ENCODE assay signal across 8 mouse cellular contexts in genomic region chr9:57708068-57708719, GRCm38 (mm10). TPM values are rescaled to one million over a fixed set of nuclear protein-coding genes. Genes with fewer than 3 reads are reported as not detected.
DNase-seq lines count a peak whose midpoint lies in the region; ATAC-seq and TF ChIP-seq lines count a peak whose summit lies in the region.

Edc3 (plus strand) TSS chr9:57708540.

- ATAC-seq in embryonic facial prominence, embryonic 11.5 days (replicated peaks; ENCODE audit: insufficient number of reproducible peaks, low FRiP score, low TSS enrichment, low read depth) = peak; percentile 89
- peak; percentile 96 for ATAC-seq in granulocyte monocyte progenitor cell, adult 5-6 weeks (replicated peaks; ENCODE audit: poor library complexity, severe bottlenecking)
- ATAC-seq in intestine, postnatal 0 days = peak; percentile 87

- no peaks in the 10 kb centered on the region for H3K27me3 ChIP-seq in embryonic facial prominence, embryonic 11.5 days (ENCODE audit: control insufficient read depth, insufficient read depth, low read length)
- no peaks in the 10 kb centered on the region for H3K27me3 ChIP-seq in intestine, postnatal 0 days (replicated peaks; ENCODE audit: control insufficient read depth, insufficient read depth, low read length)
- H3K27me3 ChIP-seq in midbrain, embryonic 10.5 days (ENCODE audit: low read depth, poor library complexity, severe bottlenecking) = no peaks in the 10 kb centered on the region

- H3K4me1 ChIP-seq in embryonic facial prominence, embryonic 11.5 days (ENCODE audit: control insufficient read depth, insufficient read depth, low read length) = no peaks in the 10 kb centered on the region
- peaks cover 4% of the 10 kb centered on the region; the same call in 1 of the 2 replicates for H3K4me1 ChIP-seq in intestine, postnatal 0 days (replicated peaks; ENCODE audit: control insufficient read depth, insufficient read depth, low read length)
- peaks cover 14% of the 10 kb centered on the region for H3K4me1 ChIP-seq in midbrain, embryonic 10.5 days

- intact Hi-C loops in left cerebral cortex, postnatal 36 days (cut with DNase I) = no loop called here

- H3K9ac ChIP-seq in embryonic facial prominence, embryonic 11.5 days (replicated peaks; ENCODE audit: low read length) = peak within 1 kb of the TSS; percentile 79
- H3K9ac ChIP-seq in intestine, postnatal 0 days (ENCODE audit: low read depth, low read length) = peak within 1 kb of the TSS; percentile 95

- no peaks in the 10 kb centered on the region for H3K9me3 ChIP-seq in embryonic facial prominence, embryonic 11.5 days (replicated peaks; ENCODE audit: control insufficient read depth, low read length)
- 0 out of 2 replicates have a peak, but pooled peaks cover 3% of the 10 kb centered on the region for H3K9me3 ChIP-seq in intestine, postnatal 0 days (ENCODE audit: control insufficient read depth)
- H3K9me3 ChIP-seq in midbrain, embryonic 10.5 days (replicated peaks) = no peaks in the 10 kb centered on the region

- DNase-seq in adrenal gland, postnatal 14 days = peak; percentile 97
- peak; percentile 96 for DNase-seq in embryonic facial prominence, embryonic 11.5 days (ENCODE audit: low spot score)
- DNase-seq in left cerebral cortex, postnatal 36 days (ENCODE audit: low spot score in 2 of 2) = peak; percentile 80 to 83
- DNase-seq in midbrain, embryonic 10.5 days (ENCODE audit: low spot score) = peak; percentile 94
- DNase-seq in right cerebral cortex, postnatal 36 days (ENCODE audit: low spot score in 2 of 2) = peak; percentile 66 to 67
- peak; percentile 91 for DNase-seq in yolk sac, embryonic 10.5 days (ENCODE audit: low spot score)

- WGBS in embryonic facial prominence, embryonic 11.5 days = under 1% methylated on average over 23 of the region's 23 CpGs
- WGBS in intestine, postnatal 0 days = under 1% methylated on average over 23 of the region's 23 CpGs
- WGBS in midbrain, embryonic 10.5 days = under 1% methylated on average over 23 of the region's 23 CpGs

- no peak within 1 kb of the TSS for H3K27ac ChIP-seq in embryonic facial prominence, embryonic 11.5 days (replicated peaks; ENCODE audit: low read depth, low read length)
- peak within 1 kb of the TSS; percentile 90 for H3K27ac ChIP-seq in intestine, postnatal 0 days (ENCODE audit: low read depth, low read length)
- peak within 1 kb of the TSS; percentile 90 for H3K27ac ChIP-seq in midbrain, embryonic 10.5 days (replicated peaks)

- H3K4me3 ChIP-seq in embryonic facial prominence, embryonic 11.5 days (ENCODE audit: low read depth, low read length) = peak within 1 kb of the TSS; percentile 66
- H3K4me3 ChIP-seq in intestine, postnatal 0 days (ENCODE audit: low read depth, low read length) = peak within 1 kb of the TSS; percentile 87
- peak within 1 kb of the TSS; percentile 96 for H3K4me3 ChIP-seq in midbrain, embryonic 10.5 days

- no peaks in the 10 kb centered on the region for H3K36me3 ChIP-seq in embryonic facial prominence, embryonic 11.5 days (replicated peaks; ENCODE audit: control insufficient read depth, insufficient read depth, low read depth, low read length)
- H3K36me3 ChIP-seq in intestine, postnatal 0 days (ENCODE audit: control insufficient read depth, insufficient read depth) = peaks cover 1% of the 10 kb centered on the region; the same call in 1 of the 2 replicates
- H3K36me3 ChIP-seq in midbrain, embryonic 10.5 days = peaks cover 23% of the 10 kb centered on the region

- peak within 1 kb of the TSS; percentile 61 for H3K4me2 ChIP-seq in embryonic facial prominence, embryonic 11.5 days (ENCODE audit: low read depth, low read length)
- peak within 1 kb of the TSS; percentile 76 for H3K4me2 ChIP-seq in intestine, postnatal 0 days (replicated peaks; ENCODE audit: low read depth)

- no peak for TF ChIP-seq CTCF in intestine, postnatal 0 days (IDR thresholded peaks at IDR 0.05; ENCODE audit: low read depth)

RNA-seq across cellular contexts. Expression of gene Edc3, which starts in this region (rescaled TPM):
- total RNA-seq in adrenal gland, postnatal 14 days (2021) = 8.9 and 10.6 TPM in 2 replicates
- 28.1 and 29.1 TPM in 2 replicates for polyA plus RNA-seq in embryonic facial prominence, embryonic 11.5 days (2014; fragmentation: Nextera tagmentation; extraction: Ambion mirVana)
- total RNA-seq in granulocyte monocyte progenitor cell, adult 5-6 weeks (2014; fragmentation: Nextera tagmentation) = 14.6 and 20.3 TPM in 2 replicates
- total RNA-seq in granulocyte monocyte progenitor cell, adult 5-6 weeks (2017) = 3.5 and 4.3 TPM in 2 replicates
- 12.3 and 14.2 TPM in 2 replicates for polyA plus RNA-seq in intestine, postnatal 0 days (2015; fragmentation: Nextera tagmentation; extraction: Ambion mirVana)
- total RNA-seq in left cerebral cortex, postnatal 36 days (2021) = 10 to 100 TPM; 13.2 to 14.9 TPM
- polyA plus RNA-seq in midbrain, embryonic 10.5 days (2016; fragmentation: Nextera tagmentation; extraction: Ambion mirVana) = 42.8 and 46.6 TPM in 2 replicates
